Mouse (Mus musculus) liver, embryonic 15.5 days (tissue): ENCODE results near the gene Cplx1. TPM values are rescaled to one million over a fixed set of nuclear protein-coding genes. Genes with fewer than 3 reads are reported as not detected.

Source experiments
- polyA plus RNA-seq: library from polyadenylated mRNA; unstranded; fragments of >200 nt; fragmentation: Nextera tagmentation; extraction: Ambion mirVana; gene quantifications from 2 replicates; pipeline ENCODE4 v1.2.1, GENCODE M21; 2015

Gene Cplx1
- polyA plus RNA-seq, 1 experiment from 2014 or later: 0.08 TPM

Other genes starting within 250 kb of the Cplx1 start
- 3.1 TPM in 2 replicates for gene Pigg, start 237.4 kb downstream of the Cplx1 start, polyA plus RNA-seq
- 0.06 TPM in 1 of 2 replicates, not detected in the other for gene Gm42517, start 182.1 kb downstream of the Cplx1 start, polyA plus RNA-seq
- gene Pde6b, start 161.6 kb downstream of the Cplx1 start, polyA plus RNA-seq: 0.12 TPM in 1 of 2 replicates, not detected in the other
- gene Atp5k, start 115.6 kb downstream of the Cplx1 start, polyA plus RNA-seq: 155 and 216 TPM in 2 replicates
- gene Mfsd7a, start 101.1 kb downstream of the Cplx1 start, polyA plus RNA-seq: 0.16 and 0.28 TPM in 2 replicates
- gene Pcgf3, start 88.8 kb downstream of the Cplx1 start, polyA plus RNA-seq: 5.3 and 5.8 TPM in 2 replicates
- 26.6 and 26.8 TPM in 2 replicates for gene Gak, start 79.7 kb upstream of the Cplx1 start, polyA plus RNA-seq
- gene Tmem175, start 79.7 kb upstream of the Cplx1 start, polyA plus RNA-seq: 10.5 and 11.9 TPM in 2 replicates
- 4.2 and 5.8 TPM in 2 replicates for gene Idua, start 110.3 kb upstream of the Cplx1 start, polyA plus RNA-seq
- 2.7 and 3.1 TPM in 2 replicates for gene Dgkq, start 119.6 kb upstream of the Cplx1 start, polyA plus RNA-seq
- 18.6 and 22.2 TPM in 2 replicates for gene Slc26a1, start 125.5 kb upstream of the Cplx1 start, polyA plus RNA-seq
- 9.2 and 9.6 TPM in 2 replicates for gene Fgfrl1, start 142.4 kb upstream of the Cplx1 start, polyA plus RNA-seq
- 3.4 and 3.5 TPM in 2 replicates for gene Rnf212, start 225.0 kb upstream of the Cplx1 start, polyA plus RNA-seq
- not detected in 2 replicates for gene Tmed11, start 245.3 kb upstream of the Cplx1 start, polyA plus RNA-seq